Mouse (Mus musculus): ENCODE measurements around the gene Alkbh8.
"Not testable (repeated sequence)": the region's sequence is repeated elsewhere in the genome, so short reads cannot be mapped to it uniquely, and the experiment has no call there.

DNA sequence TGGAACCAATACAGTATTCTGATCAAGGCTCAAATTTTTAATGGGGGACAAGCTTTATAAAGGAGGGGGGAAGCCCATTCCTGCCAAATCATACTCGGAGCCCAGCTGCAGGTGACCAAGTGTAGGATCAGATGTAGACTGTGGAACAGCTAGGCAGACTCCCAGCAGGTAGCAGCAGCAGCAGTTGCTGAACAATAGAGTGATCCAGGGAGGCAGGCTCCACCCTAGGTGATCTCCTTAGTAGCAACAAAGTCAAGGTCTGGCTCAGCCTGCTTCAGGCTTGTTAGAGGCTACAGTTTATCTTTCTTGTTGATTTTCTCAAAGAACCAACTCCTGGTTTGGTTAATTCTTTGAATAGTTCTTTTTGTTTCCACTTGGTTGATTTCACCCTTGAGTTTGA, 41.4 kb downstream of the Alkbh8 start:
- TF ChIP-seq POLR2A (IDR thresholded peaks at IDR 0.05; ENCODE audit: borderline replicate concordance, extremely low read depth, insufficient read depth, insufficient read length, poor library complexity, severe bottlenecking); CTCF (IDR thresholded peaks at IDR 0.05; ENCODE audit: borderline replicate concordance, extremely low read depth, insufficient read depth, insufficient read length): not testable (repeated sequence)
